Mouse (Mus musculus) embryonic facial prominence, embryonic 11.5 days (tissue): ENCODE measurements around the gene Pfdn2. TPM values are rescaled to one million over a fixed set of nuclear protein-coding genes. Genes with fewer than 3 reads are reported as not detected.

Source experiments
- ATAC-seq: fragments of 200-750 bp; cut with Nextera tagmentation; replicated peaks from 2 replicates; pipeline ENCODE4 v1.8.0; 2017; ENCODE audit warnings: low read depth; ENCODE audit not compliant: insufficient number of reproducible peaks, low FRiP score, low TSS enrichment
- DNase-seq: peaks from one replicate; pipeline ENCODE4 v3.0.0-alpha.2; 2015; ENCODE audit warnings: low spot score
- H3K27ac ChIP-seq: fragments of 300-500 bp; sonication (generic); replicated peaks from 2 replicates; pipeline ENCODE4 v1.5.1; 2014; ENCODE audit warnings: mild to moderate bottlenecking, low read depth, low read length, control low read depth
- H3K27me3 ChIP-seq: fragments of 300-500 bp; sonication (generic); 2 replicates; pipeline ENCODE4 v1.6.1; 2014; ENCODE audit warnings: mild to moderate bottlenecking, low read length, moderate library complexity, mixed read lengths; ENCODE audit not compliant: control insufficient read depth, insufficient read depth
- H3K36me3 ChIP-seq: fragments of 300-500 bp; sonication (generic); replicated peaks from 2 replicates; pipeline ENCODE4 v1.6.1; 2014; ENCODE audit warnings: low read depth, mild to moderate bottlenecking, low read length, moderate library complexity, mixed read lengths; ENCODE audit not compliant: control insufficient read depth, insufficient read depth
- H3K4me1 ChIP-seq: fragments of 300-500 bp; sonication (generic); 2 replicates; pipeline ENCODE4 v1.6.1; 2014; ENCODE audit warnings: low read length, mixed read lengths; ENCODE audit not compliant: control insufficient read depth, insufficient read depth
- H3K4me2 ChIP-seq: fragments of 300-500 bp; sonication (generic); 2 replicates; pipeline ENCODE4 v1.6.1; 2014; ENCODE audit warnings: low read depth, mild to moderate bottlenecking, control low read depth, low read length, moderate library complexity
- H3K4me3 ChIP-seq: fragments of 300-500 bp; sonication (generic); 2 replicates; pipeline ENCODE4 v1.5.1; 2014; ENCODE audit warnings: low read depth, low read length, control low read depth
- H3K9ac ChIP-seq: fragments of 300-500 bp; sonication (generic); replicated peaks from 2 replicates; pipeline ENCODE4 v1.6.1; 2014; ENCODE audit warnings: mild to moderate bottlenecking, control low read depth, low read length
- H3K9me3 ChIP-seq: fragments of 300-500 bp; sonication (generic); replicated peaks from 2 replicates; pipeline ENCODE4 v1.6.1; 2016; ENCODE audit warnings: mild to moderate bottlenecking, low read length, inconsistent platforms, mixed read lengths; ENCODE audit not compliant: control insufficient read depth
- WGBS: fragments of 180-500 bp; shearing (Covaris S2); extraction: QIAGEN DNeasy Blood & Tissue Kit; methylation state at CpG from one replicate; pipeline ENCODE4 v1.1.7; 2014; 5-methylcytosine and 5-hydroxymethylcytosine counted together
- polyA plus RNA-seq: library from polyadenylated mRNA; unstranded; fragments of >200 nt; fragmentation: Nextera tagmentation; extraction: Ambion mirVana; gene quantifications from 2 replicates; pipeline ENCODE4 v1.2.1, GENCODE M21; 2014

The Pfdn2 gene
- polyA plus RNA-seq, 1 experiment from 2014 or later: 70.1 TPM

GRCm38 (mm10) chr1:171360253-171360652, 14.8 kb downstream of the Pfdn2 start:
- Histone ChIP-seq H3K9ac (peak overlapping the region; percentile 35), H3K4me1 (no peaks in the 10 kb centered on the region; the same call in 1 of the 2 replicates), H3K27me3 (no peaks in the 10 kb centered on the region), H3K4me3 (peak overlapping the region; percentile 33), H3K9me3 (0 out of 2 replicates have a peak, but pooled peaks cover 2% of the 10 kb centered on the region), H3K36me3 (no peaks in the 10 kb centered on the region; the same call in 1 of the 2 replicates), H3K4me2 (peak overlapping the region; percentile 76), H3K27ac (peak overlapping the region; percentile 44; the same call in 1 of the 2 replicates)
- ATAC-seq: no peak; the same call in 1 of the 2 replicates
- no peak for DNase-seq
- 7% methylated on average over 26 of the region's 26 CpGs for WGBS

GRCm38 (mm10) chr1:171360656-171361055, 15.2 kb downstream of the Pfdn2 start, which contains the start of gene Klhdc9:
Gene Klhdc9 (minus strand): TSS chr1:171360798.
- 1% methylated on average over 21 of the region's 21 CpGs for WGBS
- H3K9ac ChIP-seq: peak within 1 kb of the TSS; percentile 35
- DNase-seq (peak; percentile 98), ATAC-seq (peak; percentile 93)
- H3K36me3 ChIP-seq: no peaks in the 10 kb centered on the region; the same call in 1 of the 2 replicates
- no peaks in the 10 kb centered on the region for H3K27me3 ChIP-seq
- peak within 1 kb of the TSS; percentile 44; the same call in 1 of the 2 replicates for H3K27ac ChIP-seq
- no peaks in the 10 kb centered on the region; the same call in 1 of the 2 replicates for H3K4me1 ChIP-seq
- peak within 1 kb of the TSS; percentile 33 for H3K4me3 ChIP-seq
- peak within 1 kb of the TSS; percentile 76 for H3K4me2 ChIP-seq
- H3K9me3 ChIP-seq: 0 out of 2 replicates have a peak, but pooled peaks cover 2% of the 10 kb centered on the region

- ATAC-seq (peak; percentile 49), DNase-seq (peak; percentile 88)
- Histone ChIP-seq H3K36me3 (no peaks in the 10 kb centered on the region; the same call in 1 of the 2 replicates), H3K9ac (peak overlapping the region; percentile 35), H3K4me3 (peak overlapping the region; percentile 33), H3K27me3 (no peaks in the 10 kb centered on the region), H3K4me1 (no peaks in the 10 kb centered on the region; the same call in 1 of the 2 replicates), H3K4me2 (peak overlapping the region; percentile 76), H3K27ac (no peak overlapping the region), H3K9me3 (0 out of 2 replicates have a peak, but pooled peaks cover 2% of the 10 kb centered on the region)
- WGBS: 25% methylated on average over 16 of the region's 16 CpGs
Observed at GRCm38 (mm10) chr1:171361106-171362103, 15.9 kb downstream of the Pfdn2 start.

- Histone ChIP-seq H3K4me3 (no peak overlapping the region), H3K27ac (no peak overlapping the region), H3K4me1 (no peaks in the 10 kb centered on the region), H3K9me3 (no peaks in the 10 kb centered on the region), H3K36me3 (no peaks in the 10 kb centered on the region), H3K27me3 (no peaks in the 10 kb centered on the region; the same call in 1 of the 2 replicates), H3K9ac (no peak overlapping the region), H3K4me2 (no peak overlapping the region)
- WGBS: 66% methylated on average over 7 of the region's 7 CpGs
- no peak for DNase-seq
- no peak for ATAC-seq
Observed at GRCm38 (mm10) chr1:171365934-171366333, 20.5 kb downstream of the Pfdn2 start.

GRCm38 (mm10) chr1:171369845-171370556, 24.5 kb downstream of the Pfdn2 start, which contains the start of gene Nectin4:
Gene Nectin4 (plus strand): TSS chr1:171370099.
- no peaks in the 10 kb centered on the region for H3K9me3 ChIP-seq
- no peak within 1 kb of the TSS for H3K27ac ChIP-seq
- no peak within 1 kb of the TSS for H3K4me3 ChIP-seq
- no peak within 1 kb of the TSS for H3K9ac ChIP-seq
- H3K36me3 ChIP-seq: no peaks in the 10 kb centered on the region
- H3K4me2 ChIP-seq: no peak within 1 kb of the TSS; the same call in 1 of the 2 replicates
- no peaks in the 10 kb centered on the region for H3K4me1 ChIP-seq
- 40% methylated on average over 20 of the region's 20 CpGs for whole genome bisulfite sequencing
- DNase-seq (no peak), ATAC-seq (no peak)
- no peaks in the 10 kb centered on the region; the same call in 1 of the 2 replicates for H3K27me3 ChIP-seq

- Histone ChIP-seq H3K27me3 (no peaks in the 10 kb centered on the region; the same call in 1 of the 2 replicates), H3K4me2 (no peak overlapping the region), H3K36me3 (no peaks in the 10 kb centered on the region), H3K9me3 (no peaks in the 10 kb centered on the region), H3K4me1 (no peaks in the 10 kb centered on the region), H3K27ac (no peak overlapping the region), H3K4me3 (no peak overlapping the region), H3K9ac (no peak overlapping the region)
- DNase-seq (no peak), ATAC-seq (no peak)
- WGBS: 25% methylated on average over 3 of the region's 3 CpGs
Observed at GRCm38 (mm10) chr1:171372880-171373279, 27.4 kb downstream of the Pfdn2 start.

- Histone ChIP-seq H3K9me3 (no peaks in the 10 kb centered on the region), H3K36me3 (no peaks in the 10 kb centered on the region), H3K4me3 (no peak overlapping the region), H3K27ac (no peak overlapping the region), H3K27me3 (no peaks in the 10 kb centered on the region; the same call in 1 of the 2 replicates), H3K4me1 (no peaks in the 10 kb centered on the region), H3K4me2 (no peak overlapping the region), H3K9ac (no peak overlapping the region)
- 0% methylated on average over 4 of the region's 4 CpGs for WGBS
- ATAC-seq (no peak), DNase-seq (peak; percentile 40)
Observed at GRCm38 (mm10) chr1:171373946-171374345, 28.5 kb downstream of the Pfdn2 start.
